Mouse (Mus musculus): ENCODE results near the gene Bmpr1a.

Gene Bmpr1a

GRCm38 (mm10) chr14:34503325-34503647 lies at the start of gene Bmpr1a:
Bmpr1a (minus strand) TSS chr14:34503341.
- no peak for DNase-seq (ENCODE audit: low read depth, low spot score)

- DNase-seq (ENCODE audit: low read depth, low spot score) = no peak
Measured at GRCm38 (mm10) chr14:34552226-34552625, 49.1 kb upstream of the Bmpr1a start.

GRCm38 (mm10) chr14:34549004-34549671 lies 46.0 kb upstream of the Bmpr1a start:
- DNase-seq (ENCODE audit: low read depth, low spot score) = peak; percentile 95

DNA sequence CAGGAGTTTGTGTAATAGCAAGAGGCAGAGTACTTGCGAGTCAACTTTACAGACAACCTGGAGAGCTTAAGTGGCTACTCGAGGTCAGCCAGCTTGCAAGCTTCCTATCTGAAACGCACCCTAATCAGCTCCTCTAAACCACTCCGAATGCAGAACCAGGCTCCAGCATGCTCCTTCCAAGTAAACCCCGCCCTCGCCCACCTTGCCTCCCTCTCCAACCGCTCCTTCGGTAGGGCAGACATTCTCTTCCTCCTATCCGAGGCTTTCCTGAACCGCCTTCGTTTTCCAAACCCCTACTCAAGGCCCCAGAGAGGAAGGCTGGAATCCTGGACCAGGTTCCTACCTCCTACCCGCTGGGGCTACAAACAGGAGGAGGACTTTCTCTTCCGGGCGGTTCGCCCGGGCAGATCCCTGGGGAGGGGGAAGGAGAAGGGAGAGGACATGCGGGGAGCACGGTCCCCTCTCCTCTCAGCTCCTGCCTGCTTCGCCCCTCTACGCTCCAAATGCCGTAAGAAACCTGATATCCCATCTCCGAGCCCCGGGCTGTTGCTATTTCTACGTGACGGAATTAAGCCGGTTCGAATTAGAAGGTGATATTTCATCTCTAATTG lies 45.4 kb upstream of the Bmpr1a start:
- peak; percentile 87 for DNase-seq (ENCODE audit: low read depth, low spot score)

GRCm38 (mm10) chr14:34544545-34544944 lies 41.4 kb upstream of the Bmpr1a start:
- DNase-seq (ENCODE audit: low read depth, low spot score) = peak; percentile 25

DNA sequence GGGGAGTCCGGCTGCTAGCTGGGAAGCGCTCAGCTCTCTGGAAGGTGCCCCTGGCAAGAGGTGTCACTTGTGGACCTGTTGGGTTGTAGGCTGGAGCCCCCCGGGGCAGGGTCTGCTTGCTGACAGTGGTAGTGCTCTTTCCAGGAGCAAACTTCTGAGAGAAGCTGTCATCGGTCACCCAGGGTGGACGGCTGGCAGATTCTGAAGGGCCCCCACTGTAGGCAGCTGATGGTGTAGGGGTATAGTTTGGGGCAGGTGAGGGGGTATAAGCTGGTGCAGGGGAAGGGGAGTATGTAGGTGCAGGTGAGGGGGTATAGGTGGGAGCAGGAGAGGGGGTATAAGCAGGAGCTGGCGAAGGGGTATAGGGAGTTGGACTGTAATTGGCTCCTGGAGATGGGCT lies 40.9 kb upstream of the Bmpr1a start:
- DNase-seq (ENCODE audit: low read depth, low spot score) = no peak

GRCm38 (mm10) chr14:34543596-34543995 lies 40.5 kb upstream of the Bmpr1a start:
- DNase-seq (ENCODE audit: low read depth, low spot score) = no peak

GRCm38 (mm10) chr14:34541896-34542295 lies 38.8 kb upstream of the Bmpr1a start:
- no peak for DNase-seq (ENCODE audit: low read depth, low spot score)

DNA sequence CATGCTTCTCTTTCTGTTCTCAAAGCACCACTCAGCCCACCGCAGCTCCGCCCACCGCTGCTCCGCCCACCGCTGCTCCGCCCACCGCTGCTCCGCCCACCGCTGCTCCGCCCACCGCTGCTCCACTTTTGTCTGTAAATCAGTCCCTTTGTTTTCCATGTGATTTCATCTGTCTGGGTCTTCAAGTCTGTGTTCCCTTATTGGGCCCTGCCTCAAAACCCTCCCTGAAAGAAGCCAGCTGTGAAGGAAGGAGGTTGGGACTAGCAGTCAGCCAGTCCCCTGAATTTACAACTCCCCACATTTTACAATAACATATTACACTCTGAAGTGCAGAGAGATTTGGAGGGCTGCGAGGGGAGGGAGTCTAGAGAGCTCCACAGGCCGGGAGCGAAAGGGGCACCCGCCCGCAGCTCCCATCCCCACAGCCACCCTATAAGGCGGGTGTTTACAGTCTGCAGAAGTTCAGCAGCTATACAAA lies 37.6 kb upstream of the Bmpr1a start:
- peak; percentile 20 for DNase-seq (ENCODE audit: low read depth, low spot score)

DNA sequence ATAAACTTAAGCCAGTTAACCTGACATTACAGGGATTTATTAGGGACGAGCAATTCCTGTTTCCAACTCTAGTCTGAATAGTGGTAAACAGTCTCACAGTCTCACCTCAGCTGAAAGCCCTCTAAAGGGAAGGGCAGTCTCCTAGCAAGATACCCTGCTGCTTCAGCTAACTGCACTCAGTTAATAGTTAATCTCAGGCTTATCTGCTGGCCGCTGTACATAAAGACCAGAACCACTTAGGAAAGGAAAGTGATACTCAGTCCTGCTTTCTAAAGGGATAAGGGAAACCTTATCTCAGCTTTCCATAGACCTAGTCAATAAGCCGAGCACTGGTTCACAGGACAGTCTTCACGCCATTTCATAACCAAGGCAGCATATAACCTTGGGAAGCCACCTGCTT lies 32.7 kb upstream of the Bmpr1a start:
- no peak for DNase-seq (ENCODE audit: low read depth, low spot score)

GRCm38 (mm10) chr14:34533537-34533936 lies 30.4 kb upstream of the Bmpr1a start:
- DNase-seq (ENCODE audit: low read depth, low spot score) = no peak

DNA sequence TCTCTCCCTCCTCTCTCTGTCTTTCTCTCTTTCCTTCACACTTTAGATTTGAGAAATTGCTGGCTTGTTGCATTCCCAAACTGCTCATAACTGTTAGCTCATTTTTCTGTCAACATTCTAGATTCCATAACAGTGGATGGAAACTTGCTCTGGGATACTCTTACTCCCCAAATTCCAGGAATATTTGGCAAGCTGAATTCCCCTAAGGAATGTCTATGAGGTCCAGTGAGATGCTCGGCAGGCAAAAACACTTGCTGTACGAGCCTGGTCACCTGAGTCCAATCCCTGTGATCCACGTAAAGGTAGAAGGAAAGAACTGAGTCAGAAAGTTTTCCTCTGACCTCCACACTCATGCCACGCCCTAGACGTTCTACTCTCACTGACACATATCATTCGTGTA lies 29.4 kb upstream of the Bmpr1a start:
- no peak for DNase-seq (ENCODE audit: low read depth, low spot score)

DNA sequence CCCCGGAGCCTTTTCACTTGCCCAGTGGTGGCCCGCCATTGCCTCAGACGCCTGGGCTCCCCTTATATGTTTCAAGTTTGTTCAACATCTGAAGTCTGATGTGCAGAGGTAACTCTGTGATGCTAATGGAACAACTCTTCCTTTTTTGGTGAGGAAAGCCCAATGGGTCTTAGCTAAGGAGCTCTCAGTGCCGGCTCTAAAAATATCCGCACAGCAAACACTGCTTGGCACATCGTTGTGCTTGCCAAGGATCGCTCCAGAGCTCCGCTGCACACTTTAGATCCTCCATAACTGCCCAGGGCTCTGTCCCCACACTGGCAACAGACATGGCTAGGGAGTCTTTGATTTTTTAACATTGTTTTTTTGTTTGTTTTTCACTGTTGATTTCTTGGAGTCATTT lies 25.7 kb upstream of the Bmpr1a start:
- DNase-seq (ENCODE audit: low read depth, low spot score) = peak; percentile 59

DNA sequence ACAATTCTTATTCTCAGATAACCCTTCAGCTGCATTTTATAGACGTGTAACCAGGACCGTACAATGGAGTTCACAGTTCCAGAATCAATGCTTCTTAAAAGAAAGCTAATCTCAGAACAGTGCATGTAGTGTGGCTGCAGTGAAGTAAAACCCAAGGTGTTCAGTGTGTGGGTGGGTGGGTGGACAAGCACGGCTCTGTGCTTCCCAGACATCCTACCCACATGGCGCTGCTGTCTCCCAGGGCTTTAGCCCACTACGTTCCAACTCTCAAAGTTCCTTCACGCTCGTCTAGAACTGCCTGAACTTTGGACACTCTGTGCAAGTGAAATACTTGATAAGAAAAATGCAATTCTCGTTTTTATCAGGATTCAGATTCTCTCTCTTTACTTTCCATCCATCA lies 19.6 kb upstream of the Bmpr1a start, which contains the start of gene 9230112D13Rik:
TSS of gene 9230112D13Rik (minus strand) at position 101 of the 400 bp plus-strand sequence.
- DNase-seq (ENCODE audit: low read depth, low spot score) = no peak

GRCm38 (mm10) chr14:34517959-34518544 lies 14.9 kb upstream of the Bmpr1a start:
- no peak for DNase-seq (ENCODE audit: low read depth, low spot score)

GRCm38 (mm10) chr14:34516960-34517577 lies 13.9 kb upstream of the Bmpr1a start:
- no peak for DNase-seq (ENCODE audit: low read depth, low spot score)

DNA sequence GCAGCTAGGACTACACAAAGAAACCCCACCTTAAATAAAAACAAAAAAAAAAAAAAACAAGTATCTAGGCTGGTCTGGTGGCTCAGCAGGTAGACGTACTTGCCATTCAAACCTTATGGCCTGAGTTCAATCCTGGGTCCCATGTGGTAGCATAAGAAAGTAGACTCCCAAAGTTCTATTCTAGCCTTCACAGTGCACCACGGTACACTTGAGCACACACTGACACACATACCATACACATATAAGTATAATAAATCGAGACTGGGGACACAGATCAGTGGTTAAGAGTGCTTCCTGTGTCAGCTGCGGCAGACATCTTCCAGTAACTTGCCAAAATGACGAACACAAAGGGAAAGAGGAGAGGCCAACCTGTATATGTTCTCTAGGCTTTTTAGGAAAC lies 12.7 kb upstream of the Bmpr1a start:
- DNase-seq (ENCODE audit: low read depth, low spot score) = no peak

- no peak for DNase-seq (ENCODE audit: low read depth, low spot score)
Measured at GRCm38 (mm10) chr14:34514120-34514519, 11.0 kb upstream of the Bmpr1a start.

DNA sequence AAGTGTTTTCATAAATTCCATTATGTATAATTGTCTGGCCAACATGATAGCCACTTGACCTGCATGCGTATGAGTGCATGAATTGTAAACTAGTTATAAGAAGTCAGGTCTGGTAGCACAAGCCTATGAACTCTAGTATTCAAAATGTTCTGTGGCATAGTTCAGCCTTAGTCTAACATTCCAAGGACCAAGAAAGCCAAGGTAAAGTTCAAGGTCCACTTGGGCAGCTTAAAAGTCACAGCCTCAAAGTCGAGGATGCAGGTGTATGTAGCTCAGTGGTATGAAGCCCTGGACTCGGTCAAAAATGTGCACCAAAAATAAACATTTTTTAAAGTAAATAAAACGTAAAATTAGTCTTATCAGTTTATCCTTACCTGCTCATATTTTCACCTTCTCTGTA lies 9.5 kb upstream of the Bmpr1a start:
- DNase-seq (ENCODE audit: low read depth, low spot score) = no peak

DNA sequence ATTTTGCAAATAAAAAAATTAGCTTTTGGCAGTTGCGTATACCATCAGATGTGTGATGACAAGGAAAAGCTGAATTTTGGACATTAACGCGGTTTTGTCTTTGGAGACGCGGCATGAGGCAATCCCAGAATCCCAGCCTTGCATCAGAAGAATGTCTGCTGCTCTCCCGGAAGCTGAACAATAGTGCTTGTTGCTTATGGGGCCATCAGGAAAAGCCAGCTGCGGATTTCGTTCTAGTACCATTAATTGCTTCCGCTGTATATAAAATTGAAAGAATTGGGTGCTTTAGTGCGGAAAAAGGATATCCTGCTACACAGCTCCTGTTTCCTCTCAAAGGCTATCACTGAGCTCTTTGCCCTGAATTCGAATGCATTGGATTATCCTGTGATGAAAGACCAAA lies 8.8 kb upstream of the Bmpr1a start:
- DNase-seq (ENCODE audit: low read depth, low spot score) = no peak

DNA sequence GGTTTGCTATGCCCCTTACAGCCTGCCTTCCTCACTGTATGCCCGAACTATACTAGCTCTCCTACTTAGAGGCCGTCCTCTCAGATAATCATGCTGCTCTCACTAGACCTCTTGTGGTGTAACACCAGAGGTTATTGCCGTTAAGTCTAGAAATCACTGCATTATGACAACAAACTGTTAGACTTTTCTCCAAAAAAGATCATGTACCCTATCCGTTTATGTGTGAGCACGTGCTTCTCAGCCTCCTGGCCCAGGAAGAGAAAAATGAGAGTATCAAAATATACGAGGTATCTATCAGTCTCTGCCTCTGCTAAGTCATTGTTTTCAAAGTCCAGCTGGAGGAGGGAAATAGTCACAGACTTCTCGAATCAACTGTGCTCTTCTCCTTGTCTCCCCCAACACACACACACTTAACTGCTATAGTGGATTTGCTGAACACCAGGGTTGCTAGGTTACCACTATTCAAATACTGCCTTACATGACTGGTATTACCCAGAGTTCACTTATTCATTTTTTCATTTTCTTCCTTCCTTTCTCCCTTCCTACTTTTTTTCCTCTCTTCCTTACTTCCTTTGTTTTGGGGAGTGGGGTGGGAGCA lies 5.8 kb upstream of the Bmpr1a start:
- DNase-seq (ENCODE audit: low read depth, low spot score) = peak; percentile 29

GRCm38 (mm10) chr14:34508187-34508840 lies 5.2 kb upstream of the Bmpr1a start:
- DNase-seq (ENCODE audit: low read depth, low spot score) = no peak

All from brain, adult 2 months (tissue).